13 mouse cellular contexts compared by ENCODE assay signal in genomic region chr11:112298901-112299341, GRCm38 (mm10).
DNase-seq lines count a peak whose midpoint lies in the region; ATAC-seq and TF ChIP-seq lines count a peak whose summit lies in the region.
"Had no signal": no experiment of that assay in that cellular context is flagged by ENCODE, and none has a peak within 500 bp of the region (broad histone marks: within the 10 kb centered on the region; RNA-seq: fewer than 3 reads in every experiment).

No protein-coding gene starts in this region.

- no peak overlapping the region for H3K4me3 ChIP-seq in intestine, postnatal 0 days (ENCODE audit: low read depth, low read length)

- no peak for ATAC-seq in intestine, postnatal 0 days
- ATAC-seq: lung, postnatal 0 days; midbrain, embryonic 16.5 days had no signal

- H3K36me3 ChIP-seq in intestine, postnatal 0 days (ENCODE audit: control insufficient read depth, insufficient read depth): no peaks in the 10 kb centered on the region

- WGBS in intestine, postnatal 0 days: 74% methylated on average over 5 of the region's 5 CpGs

- no peaks in the 10 kb centered on the region for H3K4me1 ChIP-seq in intestine, postnatal 0 days (replicated peaks; ENCODE audit: control insufficient read depth, insufficient read depth, low read length)

- no peak overlapping the region for H3K27ac ChIP-seq in intestine, postnatal 0 days (ENCODE audit: low read depth, low read length)
- H3K27ac ChIP-seq: stomach, postnatal 0 days had no signal

- TF ChIP-seq CTCF in brain, embryonic 14.5 days (IDR thresholded peaks at IDR 0.05; ENCODE audit: borderline replicate concordance, extremely low read depth, insufficient read depth, insufficient read length): no peak
- no peak for TF ChIP-seq CTCF in intestine, postnatal 0 days (IDR thresholded peaks at IDR 0.05; ENCODE audit: low read depth)

- H3K9ac ChIP-seq in intestine, postnatal 0 days (ENCODE audit: low read depth, low read length): no peak overlapping the region

- TF ChIP-seq POLR2A in brain, embryonic 14.5 days (IDR thresholded peaks at IDR 0.05; ENCODE audit: borderline replicate concordance, extremely low read depth, insufficient read depth, insufficient read length, poor library complexity, severe bottlenecking): no peak

- DNase-seq in brain, embryonic 14.5 days (ENCODE audit: low read depth): peak; percentile 11
- DNase-seq in frontal cortex, adult 2 months (ENCODE audit: extremely low spot score in 1 of 2, low spot score in 1 of 2): peak; percentile 37 to 58
- DNase-seq in layer of hippocampus, postnatal 14 days (ENCODE audit: low spot score in 2 of 2): peak; percentile 17 to 44
- DNase-seq in right cerebral cortex, adult 18-20 months: peak; percentile 33
- DNase-seq in liver: no peak
- no peak for DNase-seq in thymus, postnatal 0 days (ENCODE audit: low spot score)
- DNase-seq: adrenal gland, adult 2 months; cerebellum, adult 2 months; heart, postnatal 4 days had no signal

- H3K27me3 ChIP-seq in intestine, postnatal 0 days (replicated peaks; ENCODE audit: control insufficient read depth, insufficient read depth, low read length): no peaks in the 10 kb centered on the region

- H3K4me2 ChIP-seq in intestine, postnatal 0 days (replicated peaks; ENCODE audit: low read depth): no peak overlapping the region

- H3K9me3 ChIP-seq in intestine, postnatal 0 days (ENCODE audit: control insufficient read depth): no peaks in the 10 kb centered on the region

Comparison
In these comparisons a context has a peak if more than half of its experiments do, and no peak if none do; other contexts are left out.
1. DNase-seq: peak in brain, embryonic 14.5 days (single experiment), frontal cortex, adult 2 months (2 of 2), layer of hippocampus, postnatal 14 days (2 of 2) and right cerebral cortex, adult 18-20 months (single experiment); none in liver (single experiment) and thymus, postnatal 0 days (single experiment).